Mouse (Mus musculus) Muller cell, postnatal 12 days (primary cell): ENCODE results near the gene Dpf2.

Experiments used
- DNase-seq: peaks from one replicate; pipeline ENCODE4 v3.0.0-alpha.2; 2015; ENCODE audit errors: inconsistent ontology term

Gene Dpf2

GRCm38 (mm10) chr19:5935691-5936090, 22.9 kb upstream of the Dpf2 start:
- DNase-seq = no peak

- no peak for DNase-seq
These were observed 22.5 kb upstream of the Dpf2 start for GRCm38 (mm10) chr19:5935266-5935665.

DNA sequence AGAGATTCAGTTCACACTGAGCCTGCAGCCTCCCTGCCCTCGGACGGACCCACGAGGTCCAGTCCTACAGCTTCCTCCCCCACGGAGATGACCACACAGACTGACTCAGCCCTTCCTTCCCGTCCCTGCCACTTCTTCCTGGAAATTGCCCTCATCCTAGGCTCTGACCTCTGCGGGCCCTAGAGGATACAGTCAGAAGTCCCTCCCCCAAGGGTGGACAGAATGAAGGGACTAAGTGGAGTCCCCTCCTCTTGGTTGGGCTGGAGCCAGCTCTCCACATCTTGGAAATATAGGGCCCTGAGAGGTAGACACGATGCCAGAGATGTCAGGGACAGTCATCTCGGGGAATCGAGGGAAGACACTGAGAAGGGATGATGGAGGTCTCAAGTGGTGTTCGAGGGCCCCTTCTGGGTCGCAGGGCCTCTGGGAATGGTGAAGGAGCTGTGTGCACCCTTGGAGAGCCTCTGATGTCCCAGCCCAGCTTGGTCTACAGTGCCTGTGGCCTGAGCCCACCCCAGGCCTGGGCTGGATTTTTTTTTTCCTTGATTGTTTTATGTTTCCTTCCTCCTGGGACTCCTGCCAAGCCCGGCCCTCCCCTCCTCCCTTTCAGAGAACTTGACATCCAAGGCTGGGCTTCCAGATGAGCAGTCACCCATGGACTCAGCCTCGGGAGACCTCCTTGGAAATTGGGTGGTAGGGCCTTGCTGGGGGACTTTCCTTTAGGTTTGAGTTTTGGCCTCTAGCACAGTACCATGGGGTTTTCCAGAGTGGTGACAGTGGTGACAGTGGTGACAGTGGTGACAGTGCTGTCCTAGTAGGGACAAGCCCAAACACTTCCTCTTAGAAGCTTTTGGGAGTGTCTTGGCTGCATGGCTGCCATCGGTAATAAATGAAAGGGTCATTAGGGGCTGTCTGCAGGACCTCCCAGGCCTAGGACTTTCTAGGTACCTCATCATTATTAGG, 17.1 kb upstream of the Dpf2 start:
- DNase-seq = peak; percentile 16

GRCm38 (mm10) chr19:5928546-5928945, 15.7 kb upstream of the Dpf2 start:
- DNase-seq = no peak

GRCm38 (mm10) chr19:5928104-5928503, 15.3 kb upstream of the Dpf2 start:
- no peak for DNase-seq

DNA sequence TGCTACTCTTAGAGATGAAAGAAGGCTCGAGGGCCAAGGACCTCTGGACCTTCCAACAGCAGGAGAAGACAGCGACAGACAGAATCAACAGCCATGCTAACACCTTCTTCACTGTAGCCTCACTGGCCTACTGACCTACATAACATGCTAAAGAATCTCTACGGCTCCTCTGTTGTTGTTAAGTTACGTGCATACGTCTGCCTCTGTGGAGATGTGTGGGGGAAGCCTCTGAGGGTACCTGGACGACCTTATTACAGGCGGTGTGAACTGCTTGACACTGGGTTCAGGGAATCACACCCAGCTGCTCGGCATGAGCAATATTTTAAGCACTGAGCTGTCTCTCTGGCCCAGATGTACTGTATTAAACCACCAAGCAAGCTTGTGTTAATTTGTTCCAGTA, 14.7 kb upstream of the Dpf2 start:
- DNase-seq = no peak

DNA sequence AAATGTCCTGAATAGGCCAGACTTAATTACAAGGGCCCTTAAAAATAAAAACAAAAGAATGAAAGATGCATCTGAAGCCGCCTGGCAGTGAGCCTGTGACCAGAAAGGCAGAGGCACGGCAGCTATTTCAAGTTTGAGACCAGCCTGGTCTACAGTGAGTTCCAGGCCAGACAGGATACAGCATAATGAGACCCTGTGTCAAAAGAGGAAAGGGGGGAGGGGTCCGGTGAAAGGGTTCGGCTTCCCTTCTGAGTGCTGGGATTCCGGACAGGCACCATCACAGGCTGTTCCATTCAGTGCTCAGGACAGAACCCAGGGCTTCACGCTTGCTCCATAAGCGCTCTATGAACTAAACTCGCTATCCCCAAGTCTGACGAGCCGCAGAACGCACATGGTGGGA, 14.2 kb upstream of the Dpf2 start:
- no peak for DNase-seq

DNA sequence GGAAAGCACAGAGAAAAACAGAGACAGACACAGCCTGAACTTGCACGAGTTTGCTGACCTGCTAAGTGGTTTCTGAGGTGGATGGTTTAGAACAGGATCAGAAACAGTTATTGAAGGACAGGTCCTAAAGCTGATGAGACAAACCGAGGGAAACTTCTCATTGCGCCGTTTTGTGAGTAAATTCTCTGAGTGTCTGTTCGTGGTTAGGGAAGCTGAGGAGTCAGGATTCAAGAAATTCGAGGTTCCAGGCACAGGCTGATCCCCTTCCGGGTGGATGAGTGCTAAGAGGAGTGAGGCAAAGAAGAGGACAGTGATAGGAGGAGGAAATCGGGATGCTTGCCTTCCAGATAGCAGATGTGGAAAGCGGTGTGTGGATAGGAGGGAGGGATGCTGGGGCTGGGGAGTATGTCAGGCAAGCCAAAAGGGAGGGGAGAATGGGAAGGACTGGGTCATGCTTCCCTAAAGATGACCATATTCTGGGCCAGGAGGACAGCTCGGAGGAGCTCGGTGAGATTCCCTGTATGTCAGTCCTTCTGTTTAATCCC, 12.6 kb upstream of the Dpf2 start:
- peak; percentile 8 for DNase-seq

GRCm38 (mm10) chr19:5924713-5925093, 11.9 kb upstream of the Dpf2 start, which contains the start of gene Cdc42ep2:
Gene Cdc42ep2, minus strand, starts transcription at chr19:5924816.
- DNase-seq = peak; percentile 95

DNA sequence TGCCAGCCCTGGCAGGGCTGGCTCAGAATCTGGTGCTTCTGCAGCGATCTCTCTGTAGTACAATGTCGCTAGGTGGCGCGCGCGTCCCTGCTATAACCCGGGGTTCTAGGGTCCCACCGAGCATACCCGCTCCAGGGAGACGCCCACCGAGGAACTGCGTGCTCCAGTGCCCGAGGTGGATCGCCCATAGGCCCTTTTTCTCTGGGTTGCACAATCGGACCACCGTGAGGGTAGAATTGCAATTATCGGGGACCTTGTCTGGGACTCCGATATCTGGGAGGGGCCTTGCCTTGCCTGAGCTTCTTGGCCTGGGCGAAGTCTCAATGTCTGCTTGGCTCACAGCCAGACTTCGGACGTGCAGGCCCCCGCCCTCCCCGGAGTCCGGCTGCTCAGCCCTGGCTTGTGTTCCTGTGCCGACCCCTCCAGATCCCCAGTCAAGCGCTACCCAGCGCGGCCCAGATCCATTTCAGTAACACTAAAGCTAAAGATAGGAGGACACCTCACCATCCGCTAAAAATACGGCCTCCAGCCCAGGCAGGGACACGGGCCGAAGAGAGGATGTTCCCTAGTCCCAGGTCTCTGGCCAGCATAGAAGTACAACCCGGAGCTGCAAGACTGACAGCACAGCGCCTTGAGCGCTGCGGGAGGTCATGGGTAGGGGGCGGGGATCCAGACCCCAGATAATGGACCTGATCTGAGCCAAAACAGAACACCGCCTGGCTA, 11.3 kb upstream of the Dpf2 start:
- peak; percentile 84 for DNase-seq

GRCm38 (mm10) chr19:5922963-5923362, 10.2 kb upstream of the Dpf2 start:
- no peak for DNase-seq

DNA sequence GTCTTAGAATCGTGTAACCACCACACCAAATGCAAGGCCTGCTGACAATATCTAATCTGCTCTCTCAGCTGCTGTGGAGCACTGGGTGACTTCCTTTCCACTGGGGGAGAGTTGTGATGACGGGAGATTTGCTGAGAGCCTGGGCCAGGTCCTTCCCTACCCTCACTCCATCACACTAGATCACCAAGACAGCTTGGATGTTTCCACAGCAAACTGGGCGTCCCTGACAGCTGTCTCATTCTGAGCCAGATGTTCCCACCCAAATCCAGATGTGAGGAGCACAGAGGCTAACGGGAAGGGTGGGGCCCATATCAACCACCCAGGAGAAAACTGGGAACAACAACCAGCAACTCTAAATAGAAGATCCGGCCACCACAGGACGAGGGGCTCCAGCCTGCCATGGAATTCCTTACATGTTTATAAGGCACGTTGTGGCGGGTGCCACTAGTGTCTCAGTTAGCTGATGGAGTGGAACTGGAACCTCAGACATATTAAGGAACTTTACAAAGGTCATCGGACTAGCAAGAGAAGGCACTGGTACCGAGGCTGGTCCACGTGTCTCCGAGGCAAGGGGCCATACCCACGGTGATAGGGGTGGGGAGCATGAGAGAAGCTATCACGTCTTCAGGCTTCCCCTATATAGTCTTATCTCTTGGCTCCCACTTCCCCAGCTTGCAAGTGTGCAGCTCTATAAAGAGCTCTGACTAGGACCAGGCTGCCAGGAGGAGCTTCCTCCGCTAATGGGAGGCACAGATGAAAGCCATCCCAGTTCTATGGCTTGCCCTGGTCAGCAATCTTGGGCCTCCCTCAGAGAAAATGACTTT, 9.5 kb upstream of the Dpf2 start:
- no peak for DNase-seq

- no peak for DNase-seq
These were observed 8.9 kb upstream of the Dpf2 start for GRCm38 (mm10) chr19:5921715-5922114.

- peak; percentile 99 for DNase-seq
These were observed 455 bp downstream of the Dpf2 start for GRCm38 (mm10) chr19:5912103-5913006.

DNA sequence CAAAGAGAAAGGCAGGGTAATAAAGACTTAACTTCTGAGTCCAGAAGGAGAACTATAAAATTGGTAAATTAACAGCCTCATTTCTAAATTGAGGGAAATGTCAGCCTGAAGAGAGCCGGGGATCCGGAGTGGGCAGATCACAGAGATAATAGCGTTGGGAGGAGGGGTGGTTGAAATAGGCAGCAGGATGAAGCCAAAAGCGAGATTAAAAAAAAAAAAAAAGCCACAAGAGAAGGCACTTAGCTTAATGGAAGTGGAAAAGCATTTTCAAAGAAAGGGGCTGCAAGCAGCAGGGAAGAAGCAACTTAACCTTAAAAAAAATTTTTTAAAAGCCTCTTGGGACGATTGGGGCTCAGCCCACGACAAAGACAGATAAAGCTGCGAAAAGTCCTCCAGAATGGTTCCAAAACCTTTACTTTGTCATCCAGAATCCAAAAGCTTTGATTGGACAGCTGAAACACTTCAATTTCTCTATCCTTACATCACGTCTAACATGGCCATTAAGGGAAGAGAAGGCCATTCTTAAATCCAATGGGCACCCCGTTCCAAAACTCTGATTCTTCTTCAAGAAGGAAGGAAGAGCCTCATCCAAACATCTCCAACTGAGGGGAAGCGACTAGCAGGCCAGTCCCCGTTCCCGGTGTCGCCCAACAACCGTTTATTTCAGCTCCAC, 1.2 kb downstream of the Dpf2 start:
- no peak for DNase-seq

DNA sequence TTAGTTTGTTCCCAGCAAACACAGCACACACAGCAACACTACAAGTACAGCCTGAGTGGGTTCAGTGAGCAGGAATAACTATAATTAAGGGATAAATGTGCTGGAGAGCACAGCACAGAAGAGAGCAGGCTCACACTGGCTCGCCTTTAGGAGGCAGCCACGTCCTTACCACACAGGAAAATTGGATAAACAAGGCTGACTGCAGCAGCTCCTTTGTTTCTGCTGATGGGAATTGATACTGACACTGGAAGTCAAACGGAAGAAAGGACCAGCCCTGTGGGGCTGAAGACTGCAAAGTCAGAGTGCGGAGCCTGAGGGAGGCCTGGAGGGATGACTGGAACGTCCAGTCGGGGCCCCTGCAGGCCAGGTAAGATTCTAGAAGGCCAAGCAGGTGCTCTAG, 2.6 kb downstream of the Dpf2 start:
- peak; percentile 84 for DNase-seq

GRCm38 (mm10) chr19:5907275-5907674, 5.5 kb downstream of the Dpf2 start:
- DNase-seq = no peak

DNA sequence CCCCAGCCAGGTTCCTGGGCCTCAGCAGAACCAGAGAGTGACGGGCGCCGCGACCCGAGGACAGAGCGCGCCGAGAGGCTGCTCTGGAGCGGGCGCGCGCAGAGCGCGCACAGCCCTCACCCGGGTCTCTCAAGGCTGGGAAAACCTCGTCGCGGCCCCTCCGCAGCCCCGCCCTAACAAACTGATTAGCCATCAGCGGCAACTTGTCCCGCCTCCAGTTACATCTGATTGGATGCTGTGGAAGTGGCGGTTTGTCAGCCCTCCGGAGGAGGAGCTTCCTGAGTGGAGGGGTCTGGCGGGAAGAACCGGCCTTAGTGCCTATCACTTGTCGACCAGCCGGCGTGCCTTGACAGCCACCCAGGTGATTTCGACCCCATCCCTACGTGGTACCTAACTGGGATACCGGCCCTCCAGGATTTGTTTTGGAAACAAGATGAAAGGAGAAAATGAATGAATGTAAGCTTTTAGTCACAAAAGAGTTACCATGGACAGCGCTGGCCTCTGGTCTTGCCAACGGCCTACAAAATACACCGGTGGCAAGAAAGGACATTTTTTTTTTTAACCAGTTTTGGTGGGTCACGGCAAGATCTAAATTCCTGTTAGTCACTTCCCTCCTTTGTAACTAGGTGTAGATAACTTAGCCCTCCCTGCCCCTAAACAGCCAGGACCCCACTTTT, 18.7 kb downstream of the Dpf2 start, which contains the start of gene Tigd3:
Gene Tigd3, minus strand, starts transcription at position 148 of the 677 bp plus-strand sequence.
- DNase-seq = peak; percentile 96

- DNase-seq = no peak
These were observed 19.4 kb downstream of the Dpf2 start for GRCm38 (mm10) chr19:5893282-5894001.
